Comparison of ENCODE assay signal across 23 mouse cellular contexts in genomic region chr16:55378701-55379100, GRCm38 (mm10).
DNase-seq lines count a peak whose midpoint lies in the region; ATAC-seq and TF ChIP-seq lines count a peak whose summit lies in the region.
"Had no signal": no experiment of that assay in that cellular context is flagged by ENCODE, and none has a peak within 500 bp of the region (broad histone marks: within the 10 kb centered on the region; RNA-seq: fewer than 3 reads in every experiment).

No protein-coding gene starts in this region.

- no peak for DNase-seq in stomach, postnatal 0 days (ENCODE audit: low spot score)
- peak; percentile 40 for DNase-seq in R1 (ENCODE audit: low read depth, low spot score)
- peak; percentile 8 for DNase-seq in lung, postnatal 10 days
- peak; percentile 30 for DNase-seq in yolk sac, embryonic 10.5 days (ENCODE audit: low spot score)
- no peak for DNase-seq in ovary, postnatal 10 days (ENCODE audit: low spot score)
- DNase-seq: B cell, adult 2 months; cerebellum, adult 11 months; cerebellum, postnatal 14 days; embryo, embryonic 11 days; gastrocnemius, postnatal 10 days; kidney, adult 8-10 months; kidney, postnatal 10 days; liver, embryonic 13.5 days; right cerebral cortex, postnatal 25 days; spleen, adult 18-20 months; thymus, postnatal 25 days had no signal

- H3K9me3 ChIP-seq in stomach, embryonic 14.5 days (ENCODE audit: control insufficient read depth, low read depth, low read length): no peaks in the 10 kb centered on the region
- no peaks in the 10 kb centered on the region for H3K9me3 ChIP-seq in stomach, postnatal 0 days (ENCODE audit: control insufficient read depth, low read length)
- no peaks in the 10 kb centered on the region for H3K9me3 ChIP-seq in intestine, postnatal 0 days (ENCODE audit: control insufficient read depth)
- H3K9me3 ChIP-seq: forebrain, embryonic 15.5 days; heart, embryonic 10.5 days; hindbrain, embryonic 15.5 days; liver, embryonic 13.5 days; midbrain, embryonic 12.5 days had no signal

- 65% methylated on average over 3 of the region's 3 CpGs for WGBS in stomach, embryonic 14.5 days
- WGBS in stomach, postnatal 0 days: 58% methylated on average over 3 of the region's 3 CpGs
- 50% methylated on average over 3 of the region's 3 CpGs for WGBS in intestine, postnatal 0 days

- no peak for TF ChIP-seq CTCF in stomach, postnatal 0 days (IDR thresholded peaks at IDR 0.05; ENCODE audit: low read depth)
- TF ChIP-seq CTCF in intestine, postnatal 0 days (IDR thresholded peaks at IDR 0.05; ENCODE audit: low read depth): no peak

- ATAC-seq in stomach, embryonic 14.5 days (ENCODE audit: insufficient number of reproducible peaks, insufficient read depth, low FRiP score, low read depth): peak; percentile 91
- no peak for ATAC-seq in stomach, postnatal 0 days (ENCODE audit: low FRiP score, low TSS enrichment)
- no peak for ATAC-seq in intestine, postnatal 0 days
- ATAC-seq: forebrain, embryonic 15.5 days had no signal

- H3K9ac ChIP-seq in stomach, embryonic 14.5 days (replicated peaks; ENCODE audit: low read depth, low read length): no peak overlapping the region
- H3K9ac ChIP-seq in stomach, postnatal 0 days (ENCODE audit: low read length): no peak overlapping the region
- no peak overlapping the region for H3K9ac ChIP-seq in intestine, postnatal 0 days (ENCODE audit: low read depth, low read length)
- H3K9ac ChIP-seq: forebrain, embryonic 15.5 days; hindbrain, embryonic 15.5 days; liver, embryonic 13.5 days; midbrain, embryonic 12.5 days had no signal

- no peaks in the 10 kb centered on the region for H3K36me3 ChIP-seq in stomach, embryonic 14.5 days (ENCODE audit: control insufficient read depth, insufficient read depth, low read length)
- no peaks in the 10 kb centered on the region for H3K36me3 ChIP-seq in stomach, postnatal 0 days (ENCODE audit: control insufficient read depth, insufficient read depth, low read length)
- no peaks in the 10 kb centered on the region for H3K36me3 ChIP-seq in intestine, postnatal 0 days (ENCODE audit: control insufficient read depth, insufficient read depth)
- H3K36me3 ChIP-seq: forebrain, embryonic 15.5 days; heart, embryonic 10.5 days; hindbrain, embryonic 15.5 days; liver, embryonic 13.5 days; midbrain, embryonic 12.5 days had no signal

- no peaks in the 10 kb centered on the region for H3K4me1 ChIP-seq in stomach, embryonic 14.5 days (ENCODE audit: control insufficient read depth, insufficient read depth, low read length)
- H3K4me1 ChIP-seq in stomach, postnatal 0 days (replicated peaks; ENCODE audit: control insufficient read depth, insufficient read depth): no peaks in the 10 kb centered on the region
- no peaks in the 10 kb centered on the region for H3K4me1 ChIP-seq in intestine, postnatal 0 days (replicated peaks; ENCODE audit: control insufficient read depth, insufficient read depth, low read length)
- H3K4me1 ChIP-seq: forebrain, embryonic 15.5 days; hindbrain, embryonic 15.5 days; liver, embryonic 13.5 days; midbrain, embryonic 12.5 days had no signal

- no peak overlapping the region for H3K4me3 ChIP-seq in stomach, embryonic 14.5 days (ENCODE audit: low read depth, low read length)
- H3K4me3 ChIP-seq in stomach, postnatal 0 days (ENCODE audit: low read depth, low read length): no peak overlapping the region
- no peak overlapping the region for H3K4me3 ChIP-seq in intestine, postnatal 0 days (ENCODE audit: low read depth, low read length)
- H3K4me3 ChIP-seq: forebrain, embryonic 15.5 days; heart, embryonic 10.5 days; hindbrain, embryonic 15.5 days; liver, embryonic 13.5 days; midbrain, embryonic 12.5 days had no signal

- no peaks in the 10 kb centered on the region for H3K27me3 ChIP-seq in stomach, embryonic 14.5 days (ENCODE audit: control insufficient read depth, insufficient read depth, low read length)
- no peaks in the 10 kb centered on the region for H3K27me3 ChIP-seq in stomach, postnatal 0 days (ENCODE audit: control insufficient read depth, insufficient read depth, low read length)
- no peaks in the 10 kb centered on the region for H3K27me3 ChIP-seq in intestine, postnatal 0 days (replicated peaks; ENCODE audit: control insufficient read depth, insufficient read depth, low read length)
- H3K27me3 ChIP-seq: CH12.LX; forebrain, embryonic 15.5 days; hindbrain, embryonic 15.5 days; liver, embryonic 13.5 days; midbrain, embryonic 12.5 days had no signal

- H3K27ac ChIP-seq in stomach, embryonic 14.5 days (ENCODE audit: low read length): no peak overlapping the region
- no peak overlapping the region for H3K27ac ChIP-seq in stomach, postnatal 0 days (replicated peaks)
- no peak overlapping the region for H3K27ac ChIP-seq in intestine, postnatal 0 days (ENCODE audit: low read depth, low read length)
- H3K27ac ChIP-seq: forebrain, embryonic 15.5 days; heart, embryonic 10.5 days; hindbrain, embryonic 15.5 days; liver, embryonic 13.5 days; midbrain, embryonic 12.5 days had no signal

- H3K4me2 ChIP-seq in stomach, embryonic 14.5 days (replicated peaks; ENCODE audit: low read depth, low read length): no peak overlapping the region
- H3K4me2 ChIP-seq in stomach, postnatal 0 days (replicated peaks; ENCODE audit: low read depth): no peak overlapping the region
- no peak overlapping the region for H3K4me2 ChIP-seq in intestine, postnatal 0 days (replicated peaks; ENCODE audit: low read depth)
- H3K4me2 ChIP-seq: forebrain, embryonic 15.5 days; hindbrain, embryonic 15.5 days; liver, embryonic 13.5 days; midbrain, embryonic 12.5 days had no signal

- no peak for TF ChIP-seq EP300 in stomach, postnatal 0 days (optimal IDR thresholded peaks at IDR 0.05)

Comparison
In these comparisons a context has a peak if more than half of its experiments do, and no peak if none do; other contexts are left out.
1. DNase-seq: peak in R1 (single experiment), lung, postnatal 10 days (single experiment) and yolk sac, embryonic 10.5 days (single experiment); none in stomach, postnatal 0 days (single experiment) and ovary, postnatal 10 days (single experiment).